Mouse (Mus musculus) left cerebral cortex, postnatal 10 days (tissue): ENCODE results near the gene Fam173a. TPM values are rescaled to one million over a fixed set of nuclear protein-coding genes. Genes with fewer than 3 reads are reported as not detected.
"Not testable (repeated sequence)": the region's sequence is repeated elsewhere in the genome, so short reads cannot be mapped to it uniquely, and the experiment has no call there.

ENCODE experiments used
- DNase-seq, 2 experiments: peaks; one replicate each; pipeline ENCODE4 v3.0.0; 2021 to 2022; ENCODE audit warnings: low spot score in 2 of 2, mixed read lengths in 1 of 2; ENCODE audit errors: extremely low spot score in 1 of 2
- intact Hi-C: fragments of 180-260 bp; cut with DNase I; formaldehyde crosslinking; loops from one replicate; pipeline ENCODE4 v1.15.1; 2025
- total RNA-seq, 2 experiments: library from RNA; stranded (reverse); gene quantifications; 2 replicates each; pipeline ENCODE4 v1.2.3; 2021

Fam173a gene
- total RNA-seq, 2 experiments from 2014 or later: 74.3 to 74.9 TPM

DNA sequence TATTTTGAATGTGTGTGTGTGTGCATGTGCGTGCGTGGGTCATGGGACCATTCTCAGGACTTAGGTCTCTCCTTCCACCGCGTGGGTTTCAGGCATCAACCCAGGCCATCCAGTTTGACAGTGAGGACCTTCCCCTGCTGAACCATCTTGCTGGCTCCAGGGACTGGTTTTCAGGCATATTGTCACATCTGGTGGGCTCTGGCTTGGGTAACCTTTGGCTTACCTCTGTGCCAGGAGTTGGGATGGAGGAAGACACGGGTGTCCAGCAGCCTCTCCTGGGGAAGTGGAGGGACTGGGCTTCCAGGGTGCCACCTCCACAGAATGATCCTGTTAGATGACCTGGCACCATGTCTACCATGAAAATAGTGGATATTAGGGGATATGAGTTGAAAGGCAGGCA lies 14.8 kb downstream of the Fam173a start:
- intact Hi-C loops: no loop called here

GRCm38 (mm10) chr17:25775318-25776062 lies 17.2 kb downstream of the Fam173a start:
- DNase-seq: no peak
- intact Hi-C loops: no loop called here

More for the DNA sequence above, 14.8 kb downstream of the Fam173a start:
- DNase-seq: no peak

- intact Hi-C loops: loop anchor here (2.0 kb wide), 1 partner anchor 27 kb away; no protein-coding TSS in a partner anchor
- DNase-seq: peak; percentile 97
Measured at GRCm38 (mm10) chr17:25773549-25774120, 19.1 kb downstream of the Fam173a start, which contains the start of gene Narfl. Narfl (plus strand) TSS chr17:25773776.

DNA sequence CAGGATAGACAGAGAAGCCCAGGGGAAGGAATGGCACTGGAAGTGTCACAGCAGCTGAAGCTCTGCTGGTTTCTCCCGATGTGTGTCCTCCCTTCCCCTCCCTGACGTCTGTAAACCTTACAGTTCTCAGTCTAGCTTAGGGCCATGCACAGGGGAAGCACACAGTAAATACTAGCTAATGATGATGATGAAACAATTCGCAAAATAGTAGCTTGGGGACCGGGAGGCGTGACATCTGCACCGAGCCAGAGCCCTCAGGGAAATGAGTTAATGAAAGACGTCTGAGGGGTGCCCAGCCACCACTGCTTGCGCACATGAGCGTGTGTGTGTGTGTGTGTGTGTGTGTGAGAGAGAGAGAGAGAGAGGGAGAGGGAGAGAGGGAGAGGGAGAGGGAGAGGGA lies 23.4 kb downstream of the Fam173a start:
- DNase-seq: no peak
- intact Hi-C loops: no loop called here

DNA sequence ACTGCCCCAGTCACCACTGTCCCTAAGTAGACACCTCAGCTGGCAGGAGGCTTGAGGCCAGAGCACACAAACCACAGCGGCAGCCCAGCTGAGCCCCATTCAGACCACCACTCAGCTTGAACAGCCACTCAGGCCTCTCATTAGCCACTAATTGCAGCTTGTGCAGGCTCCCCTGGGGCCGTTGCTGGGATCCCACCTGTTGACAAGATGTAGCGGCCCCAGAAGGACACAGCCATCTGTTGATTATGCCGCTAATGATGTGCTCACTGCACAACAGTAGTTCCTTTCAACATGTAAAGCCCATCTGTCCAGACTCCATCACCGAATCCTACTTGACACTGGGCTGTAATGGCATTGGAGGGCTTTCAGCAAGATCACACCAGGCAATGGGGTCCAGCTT lies 26.8 kb downstream of the Fam173a start:
- no peak for DNase-seq
- intact Hi-C loops: no loop called here

- intact Hi-C loops: no loop called here
- no peak for DNase-seq
Measured at GRCm38 (mm10) chr17:25762591-25762990, 30.1 kb downstream of the Fam173a start.

DNA sequence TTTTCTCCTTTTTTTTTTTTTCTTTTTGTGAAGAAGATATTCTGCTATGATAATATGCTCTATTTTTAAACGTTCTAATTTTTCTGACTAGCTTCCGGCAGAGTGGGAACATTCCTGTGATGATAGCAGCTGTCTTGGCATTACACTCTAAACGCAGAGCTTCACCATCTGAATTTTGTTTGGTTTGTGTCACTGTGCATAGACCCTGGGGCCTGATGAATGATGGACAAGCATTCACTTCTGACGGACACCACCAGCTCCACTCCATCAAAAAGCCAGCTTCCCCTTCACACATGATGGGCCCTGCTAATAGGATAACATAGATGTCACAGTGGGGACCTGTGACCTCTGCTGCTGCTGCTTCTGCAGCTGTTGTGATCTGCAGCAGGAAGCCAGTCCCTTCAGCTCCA lies 31.1 kb downstream of the Fam173a start:
- peak in 1 of 2 experiments; percentile 60 for DNase-seq
- intact Hi-C loops: no loop called here

DNA sequence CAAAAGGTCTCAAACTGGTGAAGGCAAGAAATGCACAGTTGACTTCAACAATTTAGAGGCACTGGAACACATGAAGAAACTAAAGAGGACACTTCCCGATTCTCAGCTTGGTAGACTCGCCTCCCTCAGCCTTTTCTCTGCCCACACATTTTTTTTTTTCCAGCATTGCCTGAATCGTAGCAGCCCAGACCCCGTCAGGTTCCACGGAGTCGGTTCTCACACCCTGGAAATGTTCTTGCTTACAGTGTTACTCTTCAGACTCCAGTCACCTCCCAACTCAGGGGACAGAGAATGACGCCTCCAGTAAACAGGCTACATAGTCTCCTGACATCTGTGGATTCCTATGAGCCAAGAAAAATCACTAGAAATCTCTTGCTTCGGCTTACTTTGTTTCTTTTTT lies 32.6 kb downstream of the Fam173a start:
- intact Hi-C loops: no loop called here
- DNase-seq: no peak

GRCm38 (mm10) chr17:25757691-25758090 lies 35.0 kb downstream of the Fam173a start:
- intact Hi-C loops: no loop called here
- DNase-seq: no peak

DNA sequence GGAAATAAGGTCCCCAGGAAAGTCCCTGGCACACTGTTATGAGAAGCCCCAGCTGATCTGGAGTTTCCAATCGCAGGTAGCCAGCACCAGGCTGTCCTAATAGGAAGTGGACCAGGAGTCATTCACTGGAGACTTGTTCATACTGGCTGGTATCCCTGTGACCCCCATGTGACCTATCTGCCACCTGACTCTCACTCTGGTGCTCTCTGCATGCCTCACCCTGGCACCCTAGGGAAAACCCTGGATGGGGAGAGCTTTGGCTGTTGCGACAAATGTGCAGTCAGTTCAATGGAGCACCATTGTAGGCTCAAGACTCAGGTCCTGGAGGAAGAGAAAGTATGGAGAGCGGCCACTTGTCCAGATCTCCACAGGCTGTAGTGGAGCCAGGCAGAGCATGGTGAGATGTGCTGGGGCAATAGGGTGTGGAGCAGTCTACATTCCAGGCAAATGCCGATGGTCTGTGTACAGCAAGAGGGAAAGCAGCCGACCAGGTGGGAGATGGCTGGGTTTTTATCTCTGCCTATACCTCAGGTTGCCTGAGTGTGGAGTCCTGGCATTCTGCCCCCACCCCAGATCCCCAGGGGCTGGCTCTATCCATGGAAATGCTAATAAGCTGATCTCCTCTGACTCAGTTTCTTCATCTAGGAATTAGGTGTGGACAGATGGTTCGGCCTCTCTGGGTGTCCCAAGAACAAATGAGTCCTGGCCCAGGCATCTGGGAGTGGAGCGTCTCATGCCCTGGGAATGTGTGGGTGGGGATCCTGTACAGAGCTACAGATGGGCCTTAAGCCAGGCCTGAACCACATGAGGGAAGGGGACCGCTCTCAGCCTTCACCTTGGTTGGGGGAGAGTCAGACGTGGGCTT lies 36.1 kb downstream of the Fam173a start:
- DNase-seq: no peak
- intact Hi-C loops: no loop called here

DNA sequence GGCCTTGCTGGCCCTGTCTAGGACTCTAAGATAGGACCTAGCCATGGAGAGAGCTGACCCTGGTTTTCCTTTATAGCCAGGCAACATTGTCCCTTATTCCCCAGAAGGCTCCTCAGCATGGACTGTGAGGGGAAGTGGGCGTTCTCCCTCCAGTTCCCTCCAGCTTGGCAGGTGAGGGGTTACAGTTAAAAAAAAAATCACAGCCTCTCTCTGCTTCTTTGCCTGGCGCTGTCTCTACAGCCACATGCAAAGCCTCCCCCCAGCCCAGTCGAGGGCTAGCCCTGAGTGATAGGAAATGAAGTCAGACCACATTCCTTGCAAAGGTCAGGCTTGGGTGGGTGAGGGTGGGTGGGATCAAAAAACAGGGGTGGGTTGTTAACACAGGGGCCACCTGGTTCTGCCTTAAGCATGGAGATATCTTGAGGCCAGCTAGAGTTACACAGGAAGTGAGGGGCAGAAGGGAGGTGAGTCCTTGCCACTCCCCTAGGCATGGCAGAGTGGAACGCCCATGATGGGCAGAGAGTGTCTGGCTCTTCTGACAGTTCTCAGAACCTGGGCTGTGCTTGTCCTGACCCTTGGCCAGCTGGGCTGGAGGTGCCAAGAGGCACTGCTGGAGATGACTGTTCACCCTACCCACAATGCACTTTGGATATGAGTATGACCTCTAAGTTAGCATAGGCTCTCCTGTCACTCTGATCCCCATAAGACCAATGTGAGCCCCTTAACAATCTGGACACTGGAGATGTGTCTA lies 36.9 kb downstream of the Fam173a start:
- DNase-seq: no peak
- intact Hi-C loops: no loop called here

GRCm38 (mm10) chr17:25755086-25755485 lies 37.6 kb downstream of the Fam173a start:
- intact Hi-C loops: no loop called here
- DNase-seq: no peak

- intact Hi-C loops: no loop called here
Measured at GRCm38 (mm10) chr17:25754241-25754640, 38.5 kb downstream of the Fam173a start, which contains the start of gene Msln. Msln (minus strand) TSS chr17:25754378.

GRCm38 (mm10) chr17:25751446-25751845 lies 41.3 kb downstream of the Fam173a start:
- DNase-seq: peak in 1 of 2 experiments; percentile 84
- intact Hi-C loops: no loop called here

More at GRCm38 (mm10) chr17:25754241-25754640, 38.5 kb downstream of the Fam173a start, which contains the start of gene Msln:
- DNase-seq: no peak

DNA sequence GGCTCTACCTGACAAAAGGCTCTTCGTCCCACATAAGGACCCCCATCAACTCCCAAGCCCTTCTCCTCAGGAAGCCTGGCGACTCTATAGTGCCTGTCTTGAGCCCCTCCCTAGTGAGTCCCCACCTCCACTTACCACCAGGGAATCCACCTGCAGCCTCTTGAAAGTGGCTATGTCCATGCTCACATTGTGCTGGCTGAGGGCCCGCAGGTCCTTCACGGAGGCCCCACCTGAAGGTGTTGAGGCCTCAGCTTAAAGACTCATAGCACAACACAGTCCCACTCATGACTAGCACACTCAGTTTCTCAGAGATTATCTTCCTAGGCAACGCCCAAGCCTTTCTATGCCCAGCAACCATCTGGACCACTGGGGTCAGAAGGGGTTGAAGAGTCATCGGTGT lies 43.4 kb downstream of the Fam173a start:
- DNase-seq: no peak
- intact Hi-C loops: no loop called here

DNA sequence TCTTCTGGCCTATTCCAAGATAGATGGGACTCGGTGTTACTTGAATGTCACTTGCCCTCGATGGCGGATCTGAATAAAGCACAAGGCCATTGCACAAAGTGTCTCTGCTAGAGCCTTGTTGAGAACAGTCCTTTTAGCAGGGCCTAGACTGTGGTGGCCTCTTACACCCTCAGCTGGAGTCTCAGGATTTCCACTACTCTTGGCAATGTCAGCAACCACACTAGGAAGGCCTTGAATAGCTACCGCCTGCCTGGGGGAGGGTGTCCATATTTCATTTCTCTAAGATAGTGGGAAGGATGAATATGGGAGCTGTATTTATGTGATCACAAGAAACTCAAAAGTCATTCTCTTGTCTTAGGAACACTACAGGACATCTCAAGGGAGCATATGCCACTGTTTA lies 44.5 kb downstream of the Fam173a start:
- no peak for DNase-seq
- intact Hi-C loops: no loop called here

- DNase-seq: no peak
- intact Hi-C loops: no loop called here
Measured at GRCm38 (mm10) chr17:25744311-25744710, 48.4 kb downstream of the Fam173a start.

DNA sequence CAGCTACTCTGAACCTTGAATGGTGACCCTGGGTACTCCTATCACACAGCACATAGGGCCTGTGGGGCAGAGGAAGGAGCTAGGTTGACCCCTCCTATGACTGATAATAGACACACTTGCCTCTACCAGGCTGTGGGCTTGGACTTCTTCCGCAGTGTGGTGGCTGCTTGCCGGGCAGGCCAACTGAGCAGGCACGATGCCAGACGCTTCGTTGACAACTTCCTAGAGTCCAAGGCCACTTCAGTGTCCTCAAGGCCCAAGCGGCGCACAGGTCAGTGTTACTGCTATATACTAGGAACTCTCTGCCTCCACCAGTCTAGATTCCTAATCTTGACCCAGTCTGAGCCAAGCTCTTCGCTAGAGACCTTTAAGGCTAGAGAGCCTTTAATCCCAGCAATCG lies 48.9 kb downstream of the Fam173a start:
- intact Hi-C loops: no loop called here

DNA sequence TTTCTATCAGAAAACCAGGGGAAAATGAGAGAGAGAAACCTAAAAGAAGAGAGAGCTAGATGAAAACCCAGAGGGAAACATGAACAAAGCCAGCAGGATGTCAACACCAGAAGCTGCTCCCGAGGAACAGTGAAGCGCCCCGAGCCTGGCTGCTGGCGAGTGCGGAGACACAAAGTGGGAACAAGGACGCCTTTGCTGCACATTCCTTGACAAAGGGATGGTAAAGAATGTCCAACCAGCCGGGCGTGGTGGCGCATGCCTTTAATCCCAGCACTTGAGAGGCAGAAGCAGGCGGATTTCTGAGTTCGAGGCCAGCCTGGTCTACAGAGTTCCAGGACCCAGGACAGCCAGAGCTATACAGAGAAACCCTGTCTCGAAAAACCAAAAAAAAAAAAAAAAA lies 51.2 kb downstream of the Fam173a start:
- DNase-seq, intact Hi-C loops: not testable (repeated sequence)

More for the DNA sequence above, 48.9 kb downstream of the Fam173a start:
- DNase-seq: no peak
